Mouse (Mus musculus) spleen, postnatal 36 days (tissue): ENCODE measurements around the gene Polr2e.
"Not testable (repeated sequence)": the region's sequence is repeated elsewhere in the genome, so short reads cannot be mapped to it uniquely, and the experiment has no call there.

ENCODE experiments used
- DNase-seq, 2 experiments: peaks; one replicate each; pipeline ENCODE4 v3.0.0; 2022; ENCODE audit warnings: low spot score in 2 of 2, mixed read lengths in 1 of 2

Polr2e gene

GRCm38 (mm10) chr10:80056976-80057682, 17.5 kb upstream of the Polr2e start:
- no peak for DNase-seq

- DNase-seq: no peak
Observed at GRCm38 (mm10) chr10:80056506-80056905, 16.9 kb upstream of the Polr2e start.

DNA sequence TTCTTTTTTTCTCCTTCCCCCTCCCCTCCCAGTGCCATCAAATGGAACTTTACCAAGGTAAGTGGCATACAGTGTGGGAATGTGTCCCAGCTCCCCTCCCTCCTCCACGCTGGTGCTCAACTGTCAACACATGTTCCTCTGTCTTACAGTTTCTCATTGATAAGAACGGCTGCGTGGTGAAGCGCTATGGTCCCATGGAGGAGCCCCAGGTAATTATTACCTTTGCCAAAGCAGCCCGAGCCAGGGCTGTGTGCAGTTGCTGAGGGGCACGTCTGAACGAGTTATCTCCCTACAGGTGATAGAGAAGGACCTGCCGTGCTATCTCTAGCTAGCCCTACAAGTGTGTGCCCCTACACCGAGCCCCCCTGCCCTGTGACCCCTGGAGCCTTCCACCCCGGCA, 16.3 kb upstream of the Polr2e start:
- no peak for DNase-seq

DNA sequence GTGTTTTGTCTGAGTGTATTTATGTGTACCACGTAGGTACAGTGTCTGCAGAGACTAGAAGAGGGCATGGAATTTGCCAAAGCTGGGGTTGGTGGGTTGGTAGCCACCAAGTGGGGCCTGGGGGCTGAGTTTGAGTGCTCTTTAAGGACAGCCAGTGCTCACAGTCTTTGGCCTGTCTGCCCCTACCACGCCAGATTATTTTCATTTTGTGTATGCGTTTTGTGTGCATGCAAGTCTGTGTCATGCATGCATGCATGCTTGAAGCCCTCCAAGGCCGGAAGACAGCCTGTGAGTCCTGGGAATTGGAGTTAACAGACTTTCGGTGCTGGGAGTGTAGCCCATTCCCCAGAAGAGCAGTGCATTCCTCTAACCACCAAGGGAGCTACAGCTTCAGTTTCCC, 15.8 kb upstream of the Polr2e start:
- DNase-seq: no peak

DNA sequence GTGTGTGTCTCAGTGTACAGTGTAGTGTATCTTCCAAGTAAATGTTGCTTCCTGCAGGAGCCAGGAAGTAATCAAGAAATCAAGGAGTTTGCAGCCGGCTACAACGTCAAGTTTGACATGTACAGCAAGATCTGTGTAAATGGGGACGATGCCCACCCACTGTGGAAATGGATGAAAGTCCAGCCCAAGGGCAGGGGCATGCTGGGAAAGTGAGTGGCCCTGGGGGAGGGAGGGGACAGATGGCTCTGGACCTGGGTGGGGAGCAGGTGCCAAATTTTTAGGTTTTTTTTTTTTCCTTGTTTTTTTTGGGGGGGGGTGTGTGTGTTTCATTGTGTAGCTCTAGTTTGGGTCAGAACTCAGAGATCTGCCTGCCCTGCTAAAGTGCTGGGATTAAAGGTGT, 15.3 kb upstream of the Polr2e start:
- not testable (repeated sequence) for DNase-seq

DNA sequence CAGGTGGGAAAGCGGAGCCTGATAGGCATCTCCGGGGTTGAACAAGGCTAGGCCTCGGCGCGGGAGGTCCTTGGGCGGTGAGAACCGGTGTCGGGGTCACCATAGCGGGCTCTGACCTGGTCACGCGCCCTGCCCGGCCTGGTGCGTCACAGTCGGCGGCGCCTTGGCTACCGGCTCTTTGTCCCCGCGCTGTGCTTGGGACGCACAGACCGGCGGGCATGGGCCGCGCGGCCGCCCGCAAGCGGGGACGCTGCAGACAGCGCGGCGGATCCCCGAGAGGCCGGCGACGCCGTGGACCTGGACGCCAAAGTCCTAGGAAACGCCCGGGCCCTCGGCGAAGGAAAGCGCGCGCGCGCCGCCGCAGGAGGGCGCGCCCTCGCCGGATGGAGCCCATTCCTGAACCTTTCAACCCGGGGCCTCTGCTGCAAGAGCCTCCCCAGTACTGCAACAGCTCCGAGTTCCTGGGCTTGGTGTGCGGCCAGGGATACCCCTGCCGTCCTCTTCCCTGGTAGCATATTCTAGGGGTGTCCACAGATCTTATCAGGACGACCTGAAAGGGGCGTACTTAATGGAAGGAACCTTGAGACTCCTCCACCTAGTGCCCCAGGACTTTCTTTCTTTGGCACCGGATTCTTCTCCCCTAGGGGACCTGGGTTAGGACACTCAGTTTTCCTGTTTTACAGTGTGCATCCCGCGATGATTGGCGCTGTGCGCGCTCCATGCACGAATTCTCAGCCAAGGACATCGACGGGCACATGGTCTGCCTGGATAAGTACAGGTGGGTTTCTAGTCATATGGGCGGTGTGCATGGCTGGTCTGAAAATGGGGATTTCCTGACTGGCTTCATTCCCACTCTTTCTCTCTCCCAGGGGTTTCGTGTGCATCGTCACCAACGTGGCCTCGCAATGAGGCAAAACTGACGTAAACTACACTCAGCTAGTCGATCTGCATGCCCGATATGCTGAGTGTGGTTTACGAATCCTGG, 14.5 kb upstream of the Polr2e start:
- DNase-seq: peak; percentile 55 to 66

DNA sequence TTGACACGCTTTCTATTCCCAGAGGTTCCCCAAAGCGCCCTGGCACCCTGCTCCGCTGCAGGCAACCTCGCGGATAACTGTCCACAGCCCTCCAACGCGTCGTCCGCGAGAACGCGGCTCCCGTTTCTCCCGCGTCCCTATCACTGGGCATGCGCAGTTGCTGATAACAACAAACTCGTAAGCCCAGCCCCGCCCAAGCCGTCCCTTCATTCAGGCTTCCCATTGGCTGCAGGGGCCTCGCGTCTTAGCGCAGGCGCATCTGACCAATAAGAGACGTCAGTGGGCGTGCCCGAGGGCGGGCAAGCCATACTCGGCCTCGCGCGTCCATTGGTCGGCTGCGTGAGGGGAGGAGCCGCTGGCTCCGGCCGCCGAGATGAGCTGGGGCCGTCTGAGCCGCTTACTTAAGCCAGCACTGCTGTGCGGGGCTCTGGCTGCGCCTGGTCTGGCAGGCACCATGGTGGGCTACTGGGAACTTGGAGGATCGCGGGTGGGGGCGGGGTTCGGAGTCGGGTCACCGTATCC, 13.7 kb upstream of the Polr2e start:
- peak; percentile 100 for DNase-seq

- no peak for DNase-seq
Observed at GRCm38 (mm10) chr10:80052374-80052764, 12.8 kb upstream of the Polr2e start.

- no peak for DNase-seq
Observed at GRCm38 (mm10) chr10:80051618-80052373, 12.2 kb upstream of the Polr2e start.

DNA sequence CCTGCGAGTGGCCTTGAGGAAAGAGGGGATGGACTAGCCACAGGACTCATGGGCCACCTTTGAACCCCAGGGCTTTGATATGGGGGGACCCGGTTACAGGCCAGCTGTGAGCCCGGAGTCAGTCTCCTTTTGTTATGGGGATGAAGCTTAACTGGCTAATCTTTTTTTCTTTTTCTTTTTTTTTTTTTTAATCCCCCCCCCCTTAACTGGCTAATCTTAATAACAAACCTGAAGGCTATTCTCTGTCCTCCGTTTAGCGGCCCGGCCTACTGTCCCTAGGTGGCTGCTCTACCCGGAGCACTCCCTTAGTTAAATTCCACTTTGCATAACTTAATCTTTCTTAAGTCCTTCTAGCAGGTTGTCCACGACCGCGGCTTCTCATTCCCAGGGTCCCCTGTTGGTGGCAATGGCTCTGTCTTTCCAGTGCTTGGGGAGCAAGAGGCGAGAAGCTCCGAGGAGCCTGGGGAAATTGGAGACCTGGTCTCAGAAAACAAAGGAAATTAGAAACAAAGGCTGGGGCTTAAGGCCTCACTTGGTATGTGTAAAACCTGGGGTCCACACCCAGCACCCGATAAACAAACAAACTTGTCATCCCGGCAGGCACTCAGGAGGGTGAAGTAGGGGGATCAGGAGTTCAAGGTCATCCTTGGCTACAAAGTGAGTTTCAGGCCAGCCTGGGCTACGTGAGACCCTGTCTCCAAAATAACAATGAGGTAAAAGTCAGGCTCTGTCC, 11.5 kb upstream of the Polr2e start:
- no peak for DNase-seq

GRCm38 (mm10) chr10:80050244-80050643, 10.6 kb upstream of the Polr2e start:
- DNase-seq: no peak

GRCm38 (mm10) chr10:80048834-80049233, 9.2 kb upstream of the Polr2e start:
- no peak for DNase-seq

- DNase-seq: no peak
Observed at GRCm38 (mm10) chr10:80048396-80048795, 8.8 kb upstream of the Polr2e start.

GRCm38 (mm10) chr10:80047041-80047565, 7.5 kb upstream of the Polr2e start, which contains the start of gene Gpx4:
Gpx4 (plus strand) TSS chr10:80047166.
- DNase-seq: no peak

DNA sequence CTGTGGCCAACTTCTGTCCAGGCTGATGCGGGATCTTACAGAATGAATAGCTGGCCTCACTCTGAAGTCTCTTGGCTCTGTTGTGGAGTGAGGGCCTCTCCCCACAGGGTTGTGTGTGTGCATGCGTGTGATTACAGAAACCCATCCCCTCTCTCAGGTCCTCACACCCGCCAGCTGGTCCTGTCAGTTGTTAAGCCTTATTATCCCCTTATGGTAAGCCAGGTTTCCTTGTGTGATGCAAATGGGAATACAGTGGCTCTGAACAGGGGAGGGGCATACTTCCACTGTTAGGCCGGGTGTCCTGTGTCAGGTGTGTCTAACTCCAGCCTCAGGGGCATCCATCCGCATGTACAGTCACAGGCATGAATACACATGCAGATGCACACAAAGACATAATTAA, 6.2 kb upstream of the Polr2e start:
- DNase-seq: no peak

- not testable (repeated sequence) for DNase-seq
Observed at GRCm38 (mm10) chr10:80045364-80045763, 5.8 kb upstream of the Polr2e start.

DNA sequence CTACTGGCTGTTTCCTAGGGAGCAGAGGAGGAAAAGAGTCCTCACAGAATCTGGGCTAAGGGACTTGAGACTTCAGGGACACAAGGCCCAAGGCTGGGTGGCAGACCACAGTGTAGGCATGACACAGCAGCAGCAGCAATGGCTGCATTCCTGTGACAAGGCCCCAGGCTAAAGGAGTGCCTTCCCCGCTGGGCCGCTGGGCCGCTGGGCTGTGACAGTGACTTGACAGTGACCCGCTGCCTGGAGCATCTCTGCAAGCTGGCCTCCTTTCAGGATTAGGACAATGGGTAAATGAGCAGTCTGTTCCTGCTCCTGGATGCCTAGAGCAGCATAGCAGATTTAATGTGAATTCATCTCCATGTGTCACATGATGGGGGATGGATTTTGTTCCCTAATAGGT, 4.5 kb upstream of the Polr2e start:
- no peak for DNase-seq

DNA sequence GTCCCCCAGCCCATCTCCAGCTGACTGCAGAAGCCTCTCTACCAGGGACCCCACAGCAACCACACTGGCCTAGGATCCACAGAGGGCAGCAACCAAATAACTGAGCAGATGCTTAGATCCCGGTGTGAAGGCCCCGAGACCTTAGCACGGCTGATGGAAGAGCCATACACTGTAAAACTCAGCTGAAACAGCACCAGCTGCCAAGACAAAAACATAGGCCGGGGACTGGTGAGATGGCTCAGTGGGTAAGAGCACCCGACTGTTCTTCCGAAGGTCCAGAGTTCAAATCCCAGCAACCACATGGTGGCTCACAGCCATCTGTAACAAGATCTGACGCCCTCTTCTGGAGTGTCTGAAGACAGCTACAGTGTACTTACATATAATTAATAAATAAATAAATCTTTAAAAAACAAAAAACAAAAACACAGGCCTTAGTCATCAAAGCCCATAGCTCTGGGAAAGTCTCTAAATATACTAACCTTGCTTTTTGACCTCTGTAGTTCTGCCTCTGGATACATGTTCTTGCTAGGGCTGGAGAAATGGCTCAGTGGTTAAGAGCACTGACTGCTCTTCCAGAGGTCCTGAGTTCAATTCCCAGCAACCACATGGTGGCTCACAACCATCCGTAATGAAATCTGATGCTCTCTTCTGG, 1.9 kb upstream of the Polr2e start:
- DNase-seq: not testable (repeated sequence)

- no peak for DNase-seq
Observed at GRCm38 (mm10) chr10:80036832-80037231, 2.8 kb downstream of the Polr2e start.

DNA sequence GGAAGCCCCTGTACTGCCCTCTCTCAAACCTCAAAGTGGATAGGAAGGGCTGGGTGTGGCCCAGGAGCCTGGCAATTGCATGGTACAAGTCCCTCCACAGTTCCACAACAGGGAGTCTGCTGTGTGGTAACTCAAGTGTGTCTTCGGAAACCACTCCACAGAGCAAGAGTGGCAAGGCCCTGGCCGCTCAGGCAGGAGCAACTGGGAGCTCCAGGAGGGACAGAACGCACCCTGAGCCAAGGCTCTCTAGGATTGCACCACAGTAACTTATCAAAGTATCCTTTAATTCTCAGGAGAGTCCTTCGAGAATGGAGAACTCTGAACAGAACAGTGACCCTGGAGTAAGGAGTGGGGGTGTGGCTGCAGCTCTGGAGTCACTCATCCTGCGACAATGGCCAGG, 3.9 kb downstream of the Polr2e start:
- DNase-seq: no peak
